Mouse (Mus musculus) neural tube, embryonic 15.5 days (tissue): Measurements from ENCODE around the gene Copa. TPM values are rescaled to one million over a fixed set of nuclear protein-coding genes. Genes with fewer than 3 reads are reported as not detected.

Experiments
- ATAC-seq: fragments of 200-750 bp; cut with Nextera tagmentation; 2 replicates; pipeline ENCODE4 v1.8.0; 2017; ENCODE audit warnings: mild to moderate bottlenecking, moderate TSS enrichment, moderate library complexity; ENCODE audit not compliant: low FRiP score
- H3K27ac ChIP-seq: fragments of 300-500 bp; sonication (generic); replicated peaks from 2 replicates; pipeline ENCODE4 v1.5.1; 2015; ENCODE audit warnings: mild to moderate bottlenecking, inconsistent platforms
- H3K27me3 ChIP-seq: fragments of 300-500 bp; sonication (generic); replicated peaks from 2 replicates; pipeline ENCODE4 v1.6.1; 2015; ENCODE audit warnings: inconsistent platforms
- H3K36me3 ChIP-seq: fragments of 300-500 bp; sonication (generic); 2 replicates; pipeline ENCODE4 v1.6.1; 2015; ENCODE audit warnings: inconsistent platforms
- H3K4me1 ChIP-seq: fragments of 300-500 bp; sonication (generic); 2 replicates; pipeline ENCODE4 v1.6.1; 2015; ENCODE audit warnings: inconsistent platforms
- H3K4me2 ChIP-seq: fragments of 300-500 bp; sonication (generic); 2 replicates; pipeline ENCODE4 v1.6.1; 2015; ENCODE audit warnings: inconsistent platforms, mild to moderate bottlenecking, moderate library complexity
- H3K4me3 ChIP-seq: fragments of 300-500 bp; sonication (generic); replicated peaks from 2 replicates; pipeline ENCODE4 v1.5.1; 2015; ENCODE audit warnings: mild to moderate bottlenecking, inconsistent platforms
- H3K9ac ChIP-seq: fragments of 300-500 bp; sonication (generic); replicated peaks from 2 replicates; pipeline ENCODE4 v1.6.1; 2015; ENCODE audit warnings: mild to moderate bottlenecking, inconsistent platforms
- H3K9me3 ChIP-seq: fragments of 300-500 bp; sonication (generic); replicated peaks from 2 replicates; pipeline ENCODE4 v1.6.1; 2016; ENCODE audit warnings: inconsistent platforms
- WGBS: fragments of 180-500 bp; shearing (Covaris S2); methylation state at CpG from one replicate; pipeline ENCODE4 v1.1.7; 2015; ENCODE audit warnings: mixed read lengths; 5-methylcytosine and 5-hydroxymethylcytosine counted together
- polyA plus RNA-seq: library from polyadenylated mRNA; unstranded; fragments of >200 nt; fragmentation: Nextera tagmentation; extraction: Ambion mirVana; gene quantifications from 2 replicates; pipeline ENCODE4 v1.2.1, GENCODE M21; 2015

Copa gene
- polyA plus RNA-seq, 1 experiment from 2014 or later = 174 TPM

GRCm38 (mm10) chr1:172058874-172059273 lies 23.5 kb upstream of the Copa start:
- H3K27ac ChIP-seq = no peak overlapping the region
- no peak overlapping the region for H3K9ac ChIP-seq
- H3K4me1 ChIP-seq = peaks cover 27% of the 10 kb centered on the region
- 36% methylated on average over 7 of the region's 7 CpGs for WGBS
- no peak overlapping the region for H3K4me3 ChIP-seq
- no peaks in the 10 kb centered on the region for H3K36me3 ChIP-seq
- no peak overlapping the region for H3K4me2 ChIP-seq
- no peaks in the 10 kb centered on the region for H3K9me3 ChIP-seq
- H3K27me3 ChIP-seq = no peaks in the 10 kb centered on the region
- no peak for ATAC-seq

- Histone ChIP-seq H3K4me3 (no peak overlapping the region), H3K36me3 (peaks cover 16% of the 10 kb centered on the region), H3K27ac (peak overlapping the region; percentile 23; the same call in 1 of the 2 replicates), H3K9me3 (no peaks in the 10 kb centered on the region), H3K4me2 (no peak overlapping the region), H3K9ac (no peak overlapping the region), H3K27me3 (no peaks in the 10 kb centered on the region), H3K4me1 (peaks cover 27% of the 10 kb centered on the region)
- WGBS = 36% methylated on average over 4 of the region's 4 CpGs
- ATAC-seq = no peak
Observed at GRCm38 (mm10) chr1:172060659-172061058, 21.7 kb upstream of the Copa start.

- Histone ChIP-seq H3K9me3 (no peaks in the 10 kb centered on the region), H3K4me1 (peaks cover 27% of the 10 kb centered on the region), H3K4me2 (no peak overlapping the region), H3K4me3 (no peak overlapping the region), H3K27ac (peak overlapping the region; percentile 23; the same call in 1 of the 2 replicates), H3K9ac (no peak overlapping the region), H3K27me3 (no peaks in the 10 kb centered on the region), H3K36me3 (peaks cover 21% of the 10 kb centered on the region)
- ATAC-seq = no peak
- 6% methylated on average over 8 of the region's 8 CpGs for WGBS
Observed at GRCm38 (mm10) chr1:172061217-172061616, 21.1 kb upstream of the Copa start.

GRCm38 (mm10) chr1:172062101-172062500 lies 20.2 kb upstream of the Copa start:
- Histone ChIP-seq H3K4me1 (peaks cover 27% of the 10 kb centered on the region), H3K27me3 (no peaks in the 10 kb centered on the region), H3K9me3 (no peaks in the 10 kb centered on the region), H3K4me3 (no peak overlapping the region), H3K4me2 (no peak overlapping the region), H3K27ac (no peak overlapping the region), H3K9ac (no peak overlapping the region), H3K36me3 (peaks cover 29% of the 10 kb centered on the region)
- no peak for ATAC-seq
- WGBS = 79% methylated on average over 2 of the region's 2 CpGs

- ATAC-seq = no peak
- Histone ChIP-seq H3K9me3 (no peaks in the 10 kb centered on the region), H3K4me1 (peaks cover 24% of the 10 kb centered on the region), H3K9ac (no peak overlapping the region), H3K4me3 (no peak overlapping the region), H3K36me3 (peaks cover 43% of the 10 kb centered on the region), H3K27ac (no peak overlapping the region; the same call in 1 of the 2 replicates), H3K4me2 (no peak overlapping the region), H3K27me3 (no peaks in the 10 kb centered on the region)
- 39% methylated on average over 4 of the region's 4 CpGs for WGBS
Observed at GRCm38 (mm10) chr1:172063291-172064023, 18.9 kb upstream of the Copa start.

DNA sequence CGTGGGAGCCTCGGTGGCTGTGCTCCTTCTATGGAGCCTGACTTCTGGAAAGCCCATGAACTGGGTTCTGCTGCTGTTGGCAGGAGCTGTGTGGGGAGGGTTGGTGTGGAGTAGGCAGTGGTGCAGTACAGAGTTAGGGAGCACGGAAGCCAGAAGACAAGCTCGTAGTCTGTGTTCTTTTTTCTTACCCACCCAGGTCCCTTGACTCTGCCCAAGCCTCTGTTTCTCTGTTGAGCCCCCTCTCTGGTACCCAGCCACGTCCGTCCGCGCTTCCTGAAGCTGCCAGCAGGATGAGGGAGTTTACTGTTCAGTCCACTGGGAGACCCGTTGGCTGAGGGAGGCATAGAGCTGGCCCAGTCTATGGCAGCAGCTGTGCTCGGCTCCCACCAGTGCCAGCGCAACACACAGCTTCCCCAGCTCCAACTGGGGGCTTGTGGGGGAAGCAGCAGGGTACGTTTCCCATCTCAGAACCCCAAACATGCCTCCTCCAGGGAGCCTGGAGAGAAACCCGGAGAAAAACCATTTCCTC lies 17.7 kb upstream of the Copa start:
- Histone ChIP-seq H3K27me3 (no peaks in the 10 kb centered on the region), H3K27ac (peak overlapping the region; percentile 67), H3K9ac (no peak overlapping the region), H3K4me3 (no peak overlapping the region), H3K9me3 (no peaks in the 10 kb centered on the region), H3K4me2 (no peak overlapping the region), H3K36me3 (peaks cover 55% of the 10 kb centered on the region), H3K4me1 (peaks cover 17% of the 10 kb centered on the region)
- 38% methylated on average over 13 of the region's 13 CpGs for WGBS
- peak; percentile 68 for ATAC-seq

GRCm38 (mm10) chr1:172070227-172070626 lies 12.1 kb upstream of the Copa start:
- no peak overlapping the region for H3K4me3 ChIP-seq
- 88% methylated on average over 6 of the region's 6 CpGs for WGBS
- no peak overlapping the region for H3K27ac ChIP-seq
- no peaks in the 10 kb centered on the region for H3K27me3 ChIP-seq
- H3K36me3 ChIP-seq = peaks cover 99% of the 10 kb centered on the region
- no peaks in the 10 kb centered on the region for H3K4me1 ChIP-seq
- ATAC-seq = no peak
- H3K9ac ChIP-seq = no peak overlapping the region
- H3K9me3 ChIP-seq = no peaks in the 10 kb centered on the region
- H3K4me2 ChIP-seq = no peak overlapping the region

DNA sequence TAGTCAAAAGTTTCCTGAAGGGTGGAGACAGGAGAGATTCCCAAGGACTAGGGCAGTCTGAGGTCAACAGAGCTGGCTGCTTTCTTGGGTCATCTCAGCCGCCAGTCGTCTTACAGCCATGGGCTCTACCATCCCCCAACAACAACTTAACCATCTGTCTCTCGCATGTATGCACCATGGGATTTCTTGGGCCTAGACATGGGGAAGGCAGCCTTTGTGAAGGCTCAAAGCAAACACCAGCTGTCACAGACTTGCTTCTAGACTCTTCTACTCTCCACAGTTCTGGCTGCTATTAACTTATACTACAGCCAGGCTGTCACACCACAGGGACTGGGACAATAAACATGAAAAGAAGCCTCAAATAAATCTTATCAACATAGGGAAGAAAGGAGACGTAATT lies 10.8 kb upstream of the Copa start:
- Histone ChIP-seq H3K4me1 (no peaks in the 10 kb centered on the region), H3K27ac (no peak overlapping the region), H3K9me3 (no peaks in the 10 kb centered on the region), H3K36me3 (peaks cover 100% of the 10 kb centered on the region), H3K4me2 (no peak overlapping the region), H3K27me3 (no peaks in the 10 kb centered on the region), H3K4me3 (no peak overlapping the region), H3K9ac (no peak overlapping the region)
- no peak for ATAC-seq
- WGBS = 43% methylated on average over 4 of the region's 4 CpGs

DNA sequence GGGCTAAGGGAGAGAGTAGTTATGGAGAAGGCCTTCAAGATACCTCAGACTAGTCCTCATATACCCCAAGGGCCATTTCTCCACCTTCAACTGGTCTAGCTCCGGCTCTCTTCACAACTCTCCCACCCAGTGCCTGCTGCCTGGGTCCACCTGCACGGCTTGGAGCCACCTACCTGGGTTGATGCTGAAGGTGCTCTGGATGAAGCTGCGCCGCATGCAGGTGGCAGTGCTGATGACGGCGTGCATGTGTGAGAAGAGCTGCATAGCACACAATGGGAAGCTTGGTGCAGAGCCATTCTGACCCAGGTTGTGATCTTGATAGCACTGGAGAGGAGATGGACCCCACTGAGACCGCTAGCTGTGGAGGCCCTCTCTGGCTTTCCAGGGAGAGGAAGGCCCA lies 9.7 kb upstream of the Copa start:
- Histone ChIP-seq H3K36me3 (peaks cover 91% of the 10 kb centered on the region), H3K27me3 (no peaks in the 10 kb centered on the region), H3K27ac (no peak overlapping the region), H3K4me3 (no peak overlapping the region), H3K9me3 (no peaks in the 10 kb centered on the region), H3K9ac (no peak overlapping the region), H3K4me1 (no peaks in the 10 kb centered on the region), H3K4me2 (no peak overlapping the region)
- WGBS = 98% methylated on average over 7 of the region's 7 CpGs
- no peak for ATAC-seq

DNA sequence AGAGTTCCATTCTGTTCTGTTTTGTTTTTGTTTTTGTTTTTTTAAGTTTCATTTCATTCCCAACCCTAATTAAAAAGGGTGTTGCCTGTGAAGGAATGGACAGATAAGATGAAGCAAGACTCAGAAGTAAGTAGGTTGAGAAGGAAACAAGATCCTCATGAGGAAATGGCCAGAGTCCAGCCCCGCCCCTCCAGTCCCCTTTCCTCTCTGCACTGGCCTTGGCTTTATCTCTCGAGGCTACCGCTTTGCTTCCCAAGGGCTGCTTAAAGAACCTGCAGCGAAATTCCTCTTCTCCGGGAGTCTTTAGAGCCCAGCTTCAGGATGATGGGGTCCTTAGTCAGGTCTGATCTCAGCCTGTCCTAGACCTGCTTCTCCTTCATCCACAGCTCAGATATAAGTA lies 4.3 kb upstream of the Copa start:
- Histone ChIP-seq H3K27me3 (no peaks in the 10 kb centered on the region), H3K27ac (no peak overlapping the region), H3K4me3 (no peak overlapping the region), H3K4me1 (peaks cover 8% of the 10 kb centered on the region), H3K9ac (no peak overlapping the region), H3K36me3 (peaks cover 58% of the 10 kb centered on the region), H3K4me2 (no peak overlapping the region), H3K9me3 (no peaks in the 10 kb centered on the region)
- no peak for ATAC-seq
- WGBS = 71% methylated on average over 5 of the region's 5 CpGs

DNA sequence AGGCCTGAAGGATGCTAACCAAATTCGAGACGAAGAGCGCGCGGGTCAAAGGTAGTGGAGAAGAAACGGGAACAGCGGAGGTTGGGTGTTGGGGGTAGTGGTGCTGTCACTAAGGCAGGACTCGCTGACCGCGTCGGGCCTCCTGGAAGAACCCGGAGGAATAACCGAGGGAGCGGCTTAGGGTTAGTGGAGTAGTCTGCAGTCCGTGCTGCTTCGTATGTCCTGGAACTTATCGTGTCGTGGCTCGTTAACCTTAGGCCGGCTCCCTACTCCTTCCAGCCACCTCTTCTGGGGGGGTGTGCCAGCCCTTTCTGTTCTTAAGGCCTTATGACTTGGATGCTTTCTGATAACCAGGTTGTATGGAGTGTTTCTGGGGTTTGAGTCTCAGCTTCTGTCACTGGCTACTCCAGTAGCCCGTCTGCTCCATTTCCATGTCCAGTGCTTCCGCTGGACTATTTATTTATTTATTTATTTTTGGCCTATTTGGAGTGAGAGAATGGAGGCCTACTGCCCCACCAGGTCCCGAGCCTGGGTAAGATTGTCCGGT lies 643 bp downstream of the Copa start:
- Histone ChIP-seq H3K27ac (peak overlapping the region; percentile 94), H3K27me3 (no peaks in the 10 kb centered on the region), H3K4me2 (peak overlapping the region; percentile 59), H3K9me3 (no peaks in the 10 kb centered on the region), H3K4me3 (peak overlapping the region; percentile 91), H3K36me3 (peaks cover 21% of the 10 kb centered on the region), H3K9ac (peak overlapping the region; percentile 85), H3K4me1 (peaks cover 26% of the 10 kb centered on the region)
- WGBS = 2% methylated on average over 24 of the region's 24 CpGs
- ATAC-seq = peak; percentile 72

GRCm38 (mm10) chr1:172093522-172093921 lies 11.2 kb downstream of the Copa start:
- no peak overlapping the region for H3K4me3 ChIP-seq
- no peaks in the 10 kb centered on the region for H3K9me3 ChIP-seq
- 64% methylated on average over 3 of the region's 3 CpGs for WGBS
- peaks cover 80% of the 10 kb centered on the region for H3K36me3 ChIP-seq
- H3K4me2 ChIP-seq = no peak overlapping the region
- H3K9ac ChIP-seq = no peak overlapping the region
- H3K4me1 ChIP-seq = no peaks in the 10 kb centered on the region
- H3K27me3 ChIP-seq = no peaks in the 10 kb centered on the region
- no peak for ATAC-seq
- H3K27ac ChIP-seq = no peak overlapping the region
